Mouse (Mus musculus) liver, embryonic 14.5 days (tissue): ENCODE measurements around the gene Pstk. TPM values are rescaled to one million over a fixed set of nuclear protein-coding genes. Genes with fewer than 3 reads are reported as not detected.

Source experiments
- ATAC-seq: fragments of 200-750 bp; cut with Nextera tagmentation; 2 replicates; pipeline ENCODE4 v1.8.0; 2017; ENCODE audit warnings: moderate number of reproducible peaks, mild to moderate bottlenecking, moderate library complexity; ENCODE audit not compliant: insufficient read depth
- DNase-seq, 3 experiments: peaks; one replicate each; pipeline ENCODE4 v3.0.0-alpha.2; 2012 to 2013; ENCODE audit warnings: low read depth in 3 of 3, low spot score in 3 of 3
- H3K27ac ChIP-seq: fragments of 300-500 bp; sonication (generic); 2 replicates; pipeline ENCODE4 v1.5.1; 2014; ENCODE audit warnings: moderate library complexity, mild to moderate bottlenecking, control low read depth, inconsistent platforms
- H3K27me3 ChIP-seq: fragments of 300-500 bp; sonication (generic); 2 replicates; pipeline ENCODE4 v1.6.1; 2014; ENCODE audit warnings: mild to moderate bottlenecking, low read length, moderate library complexity; ENCODE audit not compliant: control insufficient read depth, insufficient read depth
- H3K36me3 ChIP-seq: fragments of 300-500 bp; sonication (generic); replicated peaks from 2 replicates; pipeline ENCODE4 v1.6.1; 2014; ENCODE audit warnings: low read depth; ENCODE audit not compliant: control insufficient read depth, insufficient read depth
- H3K4me1 ChIP-seq, 2 experiments: fragments of 200-500 bp in 1 of 2; fragments of 300-500 bp in 1 of 2; sonication (generic) in 1 of 2; replicated peaks; 2 replicates each; pipeline ENCODE4 v1.6.1; 2012 to 2014; ENCODE audit warnings: antibody characterized with exemption in 1 of 2, inconsistent platforms in 1 of 2, low read length in 1 of 2; ENCODE audit not compliant: control insufficient read depth in 2 of 2, insufficient read depth in 2 of 2
- H3K4me2 ChIP-seq: fragments of 300-500 bp; sonication (generic); 2 replicates; pipeline ENCODE4 v1.6.1; 2014; ENCODE audit warnings: low read depth, mild to moderate bottlenecking, control low read depth, moderate library complexity
- H3K4me3 ChIP-seq, 2 experiments: fragments of 200-500 bp in 1 of 2; fragments of 300-500 bp in 1 of 2; sonication (generic) in 1 of 2; 2 replicates each; pipeline ENCODE4 v1.5.1; 2012 to 2014; ENCODE audit warnings: low read depth in 2 of 2, low read length in 2 of 2, mild to moderate bottlenecking in 2 of 2, control low read depth in 1 of 2, inconsistent platforms in 1 of 2, moderate library complexity in 1 of 2; ENCODE audit not compliant: insufficient read depth in 1 of 2
- H3K9ac ChIP-seq: fragments of 300-500 bp; sonication (generic); replicated peaks from 2 replicates; pipeline ENCODE4 v1.6.1; 2014; ENCODE audit warnings: mild to moderate bottlenecking, control low read depth, moderate library complexity
- H3K9me3 ChIP-seq: fragments of 300-500 bp; sonication (generic); 2 replicates; pipeline ENCODE4 v1.6.1; 2016; ENCODE audit warnings: low read length, mixed read lengths; ENCODE audit not compliant: control insufficient read depth
- CTCF ChIP-seq: IDR thresholded peaks from 2 replicates; pipeline ENCODE4 v1.5.1; 2016; ENCODE audit warnings: antibody characterized with exemption, low read depth, control low read depth
- EP300 ChIP-seq: IDR thresholded peaks from 2 replicates; pipeline ENCODE4 v1.6.1; 2016; ENCODE audit warnings: antibody characterized with exemption, low read depth
- WGBS: fragments of 180-500 bp; shearing (Covaris S2); extraction: QIAGEN DNeasy Blood & Tissue Kit; methylation state at CpG from one replicate; pipeline ENCODE4 v1.1.7; 2014; ENCODE audit not compliant: insufficient replicate concordance; 5-methylcytosine and 5-hydroxymethylcytosine counted together
- polyA plus RNA-seq, 2 experiments: library from polyadenylated mRNA; depleted of rRNA in 1 of 2; stranded (reverse) in 1 of 2; unstranded in 1 of 2; fragments of >200 nt; fragmentation: Nextera tagmentation in 1 of 2; extraction: Ambion mirVana in 1 of 2; gene quantifications; 2 replicates each; pipeline versions ENCODE4 v1.2.1 to v1.2.3; 2012 to 2014

The Pstk gene
- polyA plus RNA-seq (2012; rRNA removed), result 14.5 and 15.9 TPM in 2 replicates
- 22.9 and 23.2 TPM in 2 replicates for polyA plus RNA-seq (2014; fragmentation: Nextera tagmentation; extraction: Ambion mirVana)

- 3% methylated on average over 47 of the region's 47 CpGs for WGBS
- peak; percentile 93 for ATAC-seq
Observed at GRCm38 (mm10) chr7:131370648-131371469, at the start of gene Pstk. Pstk (plus strand) TSS chr7:131371141.

GRCm38 (mm10) chr7:131322192-131322591 lies 48.7 kb upstream of the Pstk start, which contains the start of gene Cuzd1:
Cuzd1 (minus strand) TSS chr7:131322292.
- no peaks in the 10 kb centered on the region for H3K27me3 ChIP-seq
- DNase-seq (no peak), ATAC-seq (no peak)
- H3K4me2 ChIP-seq, result no peak within 1 kb of the TSS
- H3K4me3 ChIP-seq, result no peak within 1 kb of the TSS
- H3K4me1 ChIP-seq, result no peaks in the 10 kb centered on the region
- H3K36me3 ChIP-seq, result no peaks in the 10 kb centered on the region
- no peak within 1 kb of the TSS for H3K9ac ChIP-seq
- no peak within 1 kb of the TSS for H3K27ac ChIP-seq
- no peaks in the 10 kb centered on the region for H3K9me3 ChIP-seq
- 72% methylated on average over 2 of the region's 2 CpGs for WGBS
- TF ChIP-seq EP300, result no peak

More at GRCm38 (mm10) chr7:131370648-131371469, at the start of gene Pstk:
- Histone ChIP-seq H3K27ac (peak within 1 kb of the TSS; percentile 41), H3K36me3 (no peaks in the 10 kb centered on the region), H3K9ac (peak within 1 kb of the TSS; percentile 70), H3K4me3 (peak within 1 kb of the TSS; percentile 63 to 72), H3K9me3 (no peaks in the 10 kb centered on the region), H3K4me2 (peak within 1 kb of the TSS; percentile 91), H3K27me3 (no peaks in the 10 kb centered on the region), H3K4me1 (peaks cover 2 to 10% of the 10 kb centered on the region in 2 experiments)
- no peak for TF ChIP-seq EP300
- TF ChIP-seq CTCF, result peak; percentile 97
- DNase-seq, result peak; percentile 79 to 80 (median 79)

- H3K9ac ChIP-seq, result no peak overlapping the region
- H3K9me3 ChIP-seq, result no peaks in the 10 kb centered on the region
- TF ChIP-seq EP300 (no peak), CTCF (no peak)
- no peaks in the 10 kb centered on the region for H3K27me3 ChIP-seq
- no peak overlapping the region for H3K4me2 ChIP-seq
- no peak for DNase-seq
- H3K36me3 ChIP-seq, result no peaks in the 10 kb centered on the region
- no peak overlapping the region for H3K4me3 ChIP-seq
- 76% methylated on average over 5 of the region's 5 CpGs for WGBS
- no peak overlapping the region for H3K27ac ChIP-seq
- no peak for ATAC-seq
- no peaks in the 10 kb centered on the region for H3K4me1 ChIP-seq
Observed at GRCm38 (mm10) chr7:131327054-131327453, 43.9 kb upstream of the Pstk start.

DNA sequence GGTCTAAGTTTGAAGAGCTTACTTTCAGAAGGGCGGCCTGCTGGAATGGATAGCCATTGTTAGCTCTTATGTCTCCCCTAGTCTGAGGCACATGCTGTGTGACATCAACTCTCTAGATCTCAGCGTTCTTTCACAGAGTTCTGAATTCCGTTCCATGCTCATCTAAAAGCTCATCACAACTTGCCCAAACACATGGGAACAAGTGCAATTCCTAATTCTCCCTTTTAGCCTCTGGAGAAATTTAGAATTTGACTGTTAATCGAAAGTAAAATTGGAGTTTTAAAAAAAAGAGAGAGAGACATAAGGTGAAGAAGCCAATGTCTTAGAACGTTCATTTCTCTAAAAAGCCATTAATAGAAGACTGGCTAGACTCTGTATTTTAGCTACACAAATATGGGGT lies 41.5 kb upstream of the Pstk start, which contains the start of gene Fam24b:
Gene Fam24b, minus strand, starts transcription at position 101 of the 400 bp plus-strand sequence.
- 66% methylated on average over 5 of the region's 5 CpGs for WGBS
- Histone ChIP-seq H3K4me3 (no peak within 1 kb of the TSS), H3K4me2 (no peak within 1 kb of the TSS), H3K9ac (no peak within 1 kb of the TSS), H3K27me3 (no peaks in the 10 kb centered on the region), H3K27ac (no peak within 1 kb of the TSS), H3K9me3 (no peaks in the 10 kb centered on the region), H3K4me1 (no peaks in the 10 kb centered on the region), H3K36me3 (no peaks in the 10 kb centered on the region)
- no peak for DNase-seq
- no peak for ATAC-seq
- TF ChIP-seq CTCF (no peak), EP300 (no peak)

GRCm38 (mm10) chr7:131331688-131332087 lies 39.3 kb upstream of the Pstk start:
- ATAC-seq (no peak), DNase-seq (no peak)
- no peaks in the 10 kb centered on the region for H3K27me3 ChIP-seq
- H3K36me3 ChIP-seq, result no peaks in the 10 kb centered on the region
- H3K4me3 ChIP-seq, result no peak overlapping the region
- no peak overlapping the region for H3K4me2 ChIP-seq
- H3K27ac ChIP-seq, result no peak overlapping the region
- 40% methylated on average over 2 of the region's 2 CpGs for WGBS
- no peaks in the 10 kb centered on the region for H3K9me3 ChIP-seq
- H3K9ac ChIP-seq, result no peak overlapping the region
- H3K4me1 ChIP-seq, result no peaks in the 10 kb centered on the region
- TF ChIP-seq EP300, result no peak
- no peak for TF ChIP-seq CTCF
